Mouse (Mus musculus): ENCODE data around the gene Pllp. TPM values are rescaled to one million over a fixed set of nuclear protein-coding genes. Genes with fewer than 3 reads are reported as not detected.

Pllp gene
- polyA plus RNA-seq, 1 experiment from 2014 or later: 0.60 TPM

- no peak for ATAC-seq (replicated peaks; ENCODE audit: low FRiP score)
These were observed 43.1 kb downstream of the Pllp start for GRCm38 (mm10) chr8:94652951-94653350.

GRCm38 (mm10) chr8:94649496-94649895 is 46.6 kb downstream of the Pllp start:
- no peak overlapping the region for H3K4me3 ChIP-seq (ENCODE audit: low read depth, low read length)
- WGBS: 28% methylated on average over 3 of the region's 3 CpGs
- H3K9ac ChIP-seq (ENCODE audit: low read length): no peak overlapping the region
- no peaks in the 10 kb centered on the region for H3K4me1 ChIP-seq (replicated peaks; ENCODE audit: control insufficient read depth, insufficient read depth, low read length)
- no peaks in the 10 kb centered on the region; the same call in 1 of the 2 replicates for H3K36me3 ChIP-seq (ENCODE audit: control insufficient read depth, insufficient read depth, low read length)
- H3K9me3 ChIP-seq (ENCODE audit: control insufficient read depth, low read length): no peaks in the 10 kb centered on the region
- H3K27me3 ChIP-seq (ENCODE audit: control insufficient read depth, insufficient read depth, low read length): no peaks in the 10 kb centered on the region
- no peak overlapping the region for H3K4me2 ChIP-seq (ENCODE audit: low read depth, low read length, severe bottlenecking)
- ATAC-seq (replicated peaks; ENCODE audit: low FRiP score): no peak
- no peak overlapping the region for H3K27ac ChIP-seq (ENCODE audit: low read depth, low read length)
- DNase-seq (ENCODE audit: low spot score): no peak

More at GRCm38 (mm10) chr8:94652951-94653350, 43.1 kb downstream of the Pllp start:
- 94% methylated on average over 3 of the region's 3 CpGs for WGBS
- DNase-seq (ENCODE audit: low spot score): no peak
- H3K27ac ChIP-seq (ENCODE audit: low read depth, low read length): no peak overlapping the region
- no peak overlapping the region for H3K4me2 ChIP-seq (ENCODE audit: low read depth, low read length, severe bottlenecking)
- H3K9me3 ChIP-seq (ENCODE audit: control insufficient read depth, low read length): no peaks in the 10 kb centered on the region
- no peaks in the 10 kb centered on the region for H3K27me3 ChIP-seq (ENCODE audit: control insufficient read depth, insufficient read depth, low read length)
- H3K9ac ChIP-seq (ENCODE audit: low read length): no peak overlapping the region
- H3K4me1 ChIP-seq (replicated peaks; ENCODE audit: control insufficient read depth, insufficient read depth, low read length): no peaks in the 10 kb centered on the region
- H3K4me3 ChIP-seq (ENCODE audit: low read depth, low read length): no peak overlapping the region
- no peaks in the 10 kb centered on the region; the same call in 1 of the 2 replicates for H3K36me3 ChIP-seq (ENCODE audit: control insufficient read depth, insufficient read depth, low read length)

- Histone ChIP-seq H3K9ac (ENCODE audit: low read length) (no peak overlapping the region), H3K9me3 (ENCODE audit: control insufficient read depth, low read length) (no peaks in the 10 kb centered on the region), H3K4me1 (replicated peaks; ENCODE audit: control insufficient read depth, insufficient read depth, low read length) (no peaks in the 10 kb centered on the region), H3K4me2 (ENCODE audit: low read depth, low read length, severe bottlenecking) (no peak overlapping the region), H3K4me3 (ENCODE audit: low read depth, low read length) (no peak overlapping the region), H3K27ac (ENCODE audit: low read depth, low read length) (no peak overlapping the region), H3K36me3 (ENCODE audit: control insufficient read depth, insufficient read depth, low read length) (no peaks in the 10 kb centered on the region; the same call in 1 of the 2 replicates), H3K27me3 (ENCODE audit: control insufficient read depth, insufficient read depth, low read length) (no peaks in the 10 kb centered on the region)
- DNase-seq (ENCODE audit: low spot score) (no peak), ATAC-seq (replicated peaks; ENCODE audit: low FRiP score) (no peak)
- WGBS: 93% methylated on average over 3 of the region's 3 CpGs
These were observed 49.9 kb downstream of the Pllp start for GRCm38 (mm10) chr8:94646165-94646564.

GRCm38 (mm10) chr8:94645202-94645601 is 50.9 kb downstream of the Pllp start:
- no peak overlapping the region for H3K4me3 ChIP-seq (ENCODE audit: low read depth, low read length)
- H3K27ac ChIP-seq (ENCODE audit: low read depth, low read length): no peak overlapping the region
- H3K36me3 ChIP-seq (ENCODE audit: control insufficient read depth, insufficient read depth, low read length): no peaks in the 10 kb centered on the region; the same call in 1 of the 2 replicates
- H3K9me3 ChIP-seq (ENCODE audit: control insufficient read depth, low read length): no peaks in the 10 kb centered on the region
- ATAC-seq (replicated peaks; ENCODE audit: low FRiP score): no peak
- no peak overlapping the region for H3K9ac ChIP-seq (ENCODE audit: low read length)
- DNase-seq (ENCODE audit: low spot score): no peak
- no peak overlapping the region for H3K4me2 ChIP-seq (ENCODE audit: low read depth, low read length, severe bottlenecking)
- no peaks in the 10 kb centered on the region for H3K27me3 ChIP-seq (ENCODE audit: control insufficient read depth, insufficient read depth, low read length)
- WGBS: 56% methylated on average over 1 of the region's 1 CpGs
- H3K4me1 ChIP-seq (replicated peaks; ENCODE audit: control insufficient read depth, insufficient read depth, low read length): no peaks in the 10 kb centered on the region

GRCm38 (mm10) chr8:94641938-94642337 is 54.1 kb downstream of the Pllp start:
- H3K9me3 ChIP-seq (ENCODE audit: control insufficient read depth, low read length): no peaks in the 10 kb centered on the region
- no peak overlapping the region for H3K9ac ChIP-seq (ENCODE audit: low read length)
- no peaks in the 10 kb centered on the region for H3K27me3 ChIP-seq (ENCODE audit: control insufficient read depth, insufficient read depth, low read length)
- H3K4me2 ChIP-seq (ENCODE audit: low read depth, low read length, severe bottlenecking): no peak overlapping the region
- 92% methylated on average over 3 of the region's 3 CpGs for WGBS
- peaks cover 3% of the 10 kb centered on the region; the same call in 1 of the 2 replicates for H3K36me3 ChIP-seq (ENCODE audit: control insufficient read depth, insufficient read depth, low read length)
- no peak overlapping the region for H3K4me3 ChIP-seq (ENCODE audit: low read depth, low read length)
- ATAC-seq (replicated peaks; ENCODE audit: low FRiP score) (no peak), DNase-seq (ENCODE audit: low spot score) (no peak)
- no peak overlapping the region for H3K27ac ChIP-seq (ENCODE audit: low read depth, low read length)
- no peaks in the 10 kb centered on the region for H3K4me1 ChIP-seq (replicated peaks; ENCODE audit: control insufficient read depth, insufficient read depth, low read length)

GRCm38 (mm10) chr8:94641183-94641582 is 54.9 kb downstream of the Pllp start:
- Histone ChIP-seq H3K9me3 (ENCODE audit: control insufficient read depth, low read length) (no peaks in the 10 kb centered on the region), H3K9ac (ENCODE audit: low read length) (no peak overlapping the region), H3K27me3 (ENCODE audit: control insufficient read depth, insufficient read depth, low read length) (no peaks in the 10 kb centered on the region), H3K4me1 (replicated peaks; ENCODE audit: control insufficient read depth, insufficient read depth, low read length) (no peaks in the 10 kb centered on the region), H3K4me2 (ENCODE audit: low read depth, low read length, severe bottlenecking) (no peak overlapping the region), H3K4me3 (ENCODE audit: low read depth, low read length) (no peak overlapping the region), H3K27ac (ENCODE audit: low read depth, low read length) (no peak overlapping the region), H3K36me3 (ENCODE audit: control insufficient read depth, insufficient read depth, low read length) (peaks cover 3% of the 10 kb centered on the region; the same call in 1 of the 2 replicates)
- DNase-seq (ENCODE audit: low spot score): no peak
- no peak for ATAC-seq (replicated peaks; ENCODE audit: low FRiP score)
- 92% methylated on average over 2 of the region's 2 CpGs for WGBS

GRCm38 (mm10) chr8:94634211-94634610 is 61.9 kb downstream of the Pllp start:
- Histone ChIP-seq H3K9ac (ENCODE audit: low read length) (no peak overlapping the region), H3K4me2 (ENCODE audit: low read depth, low read length, severe bottlenecking) (no peak overlapping the region), H3K4me3 (ENCODE audit: low read depth, low read length) (no peak overlapping the region), H3K36me3 (ENCODE audit: control insufficient read depth, insufficient read depth, low read length) (peaks cover 3% of the 10 kb centered on the region; the same call in 1 of the 2 replicates), H3K4me1 (replicated peaks; ENCODE audit: control insufficient read depth, insufficient read depth, low read length) (no peaks in the 10 kb centered on the region), H3K9me3 (ENCODE audit: control insufficient read depth, low read length) (no peaks in the 10 kb centered on the region), H3K27ac (ENCODE audit: low read depth, low read length) (no peak overlapping the region), H3K27me3 (ENCODE audit: control insufficient read depth, insufficient read depth, low read length) (no peaks in the 10 kb centered on the region)
- ATAC-seq (replicated peaks; ENCODE audit: low FRiP score) (no peak), DNase-seq (ENCODE audit: low spot score) (no peak)

- no peaks in the 10 kb centered on the region for H3K4me1 ChIP-seq (replicated peaks; ENCODE audit: control insufficient read depth, insufficient read depth, low read length)
- no peak overlapping the region for H3K4me2 ChIP-seq (ENCODE audit: low read depth, low read length, severe bottlenecking)
- ATAC-seq (replicated peaks; ENCODE audit: low FRiP score): no peak
- H3K27ac ChIP-seq (ENCODE audit: low read depth, low read length): no peak overlapping the region
- WGBS: 92% methylated on average over 2 of the region's 2 CpGs
- no peak for DNase-seq (ENCODE audit: low spot score)
- peaks cover 3% of the 10 kb centered on the region; the same call in 1 of the 2 replicates for H3K36me3 ChIP-seq (ENCODE audit: control insufficient read depth, insufficient read depth, low read length)
- no peak overlapping the region for H3K9ac ChIP-seq (ENCODE audit: low read length)
- no peaks in the 10 kb centered on the region for H3K9me3 ChIP-seq (ENCODE audit: control insufficient read depth, low read length)
- no peak overlapping the region for H3K4me3 ChIP-seq (ENCODE audit: low read depth, low read length)
- no peaks in the 10 kb centered on the region for H3K27me3 ChIP-seq (ENCODE audit: control insufficient read depth, insufficient read depth, low read length)
These were observed 62.4 kb downstream of the Pllp start for GRCm38 (mm10) chr8:94633564-94634194.
